Mouse (Mus musculus): ENCODE results near the gene Clybl. TPM values are rescaled to one million over a fixed set of nuclear protein-coding genes. Genes with fewer than 3 reads are reported as not detected.

The Clybl gene
- polyA plus RNA-seq, 1 experiment from 2014 or later, result 25.8 TPM

DNA sequence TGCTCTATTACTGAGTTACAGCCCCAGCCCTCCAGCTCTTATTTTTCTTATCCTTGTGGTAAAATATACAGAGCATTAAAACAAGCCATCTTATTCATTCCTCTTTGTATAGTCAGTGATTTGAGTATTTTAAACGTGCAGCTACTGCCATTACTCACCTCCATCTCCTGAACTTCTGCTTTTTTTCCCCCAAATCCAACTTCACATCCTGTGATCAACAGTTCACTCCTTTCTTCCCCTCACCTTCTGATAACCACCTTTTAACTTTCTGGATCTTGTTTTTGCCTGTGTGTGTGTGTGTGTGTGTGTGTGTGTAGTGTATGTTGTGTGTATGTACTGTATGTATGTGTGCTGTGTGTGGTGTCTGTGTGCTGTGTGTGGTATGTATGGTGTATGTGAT, 122.3 kb downstream of the Clybl start:
- 44% methylated on average over 1 of the region's 1 CpGs for WGBS

DNA sequence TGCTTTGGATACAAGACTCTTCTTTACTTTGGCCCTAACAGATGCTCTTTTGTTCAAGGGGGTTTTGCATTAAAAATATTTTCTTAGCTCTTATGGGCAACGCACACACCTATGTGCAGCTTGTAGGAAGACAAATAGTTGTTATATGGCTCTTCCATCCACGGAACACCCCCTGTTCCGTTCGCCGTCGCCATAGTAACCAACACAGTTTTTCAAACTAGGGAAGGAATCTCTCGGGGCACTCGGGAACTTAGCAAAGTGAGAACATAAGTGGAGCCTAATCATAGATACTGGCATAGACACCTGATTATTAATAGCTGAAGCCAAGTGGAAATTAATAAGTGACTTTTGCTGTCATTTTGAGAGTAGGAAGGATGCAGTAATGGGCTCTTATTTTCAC, 123.6 kb downstream of the Clybl start:
- H3K27ac ChIP-seq (ENCODE audit: low read length), result no peak overlapping the region
- no peak overlapping the region for H3K4me2 ChIP-seq (ENCODE audit: low read depth, low read length)
- H3K36me3 ChIP-seq (ENCODE audit: control insufficient read depth, insufficient read depth, low read length), result no peaks in the 10 kb centered on the region
- no peaks in the 10 kb centered on the region for H3K27me3 ChIP-seq (ENCODE audit: control insufficient read depth, insufficient read depth, low read length)
- H3K9ac ChIP-seq (ENCODE audit: low read length), result no peak overlapping the region
- no peak overlapping the region for H3K4me3 ChIP-seq (replicated peaks; ENCODE audit: low read length)
- no peaks in the 10 kb centered on the region for H3K4me1 ChIP-seq (ENCODE audit: control insufficient read depth, insufficient read depth, low read length)
- no peaks in the 10 kb centered on the region for H3K9me3 ChIP-seq (replicated peaks; ENCODE audit: control insufficient read depth, low read length)
- 67% methylated on average over 8 of the region's 8 CpGs for WGBS
- ATAC-seq (ENCODE audit: insufficient read depth, low FRiP score), result no peak

More for the DNA sequence above, 122.3 kb downstream of the Clybl start:
- Histone ChIP-seq H3K4me1 (ENCODE audit: control insufficient read depth, insufficient read depth, low read length) (no peaks in the 10 kb centered on the region), H3K27ac (ENCODE audit: low read length) (no peak overlapping the region), H3K4me3 (replicated peaks; ENCODE audit: low read length) (no peak overlapping the region), H3K9ac (ENCODE audit: low read length) (no peak overlapping the region), H3K9me3 (replicated peaks; ENCODE audit: control insufficient read depth, low read length) (no peaks in the 10 kb centered on the region), H3K36me3 (ENCODE audit: control insufficient read depth, insufficient read depth, low read length) (no peaks in the 10 kb centered on the region), H3K4me2 (ENCODE audit: low read depth, low read length) (no peak overlapping the region), H3K27me3 (ENCODE audit: control insufficient read depth, insufficient read depth, low read length) (no peaks in the 10 kb centered on the region)
- no peak for ATAC-seq (ENCODE audit: insufficient read depth, low FRiP score)

DNA sequence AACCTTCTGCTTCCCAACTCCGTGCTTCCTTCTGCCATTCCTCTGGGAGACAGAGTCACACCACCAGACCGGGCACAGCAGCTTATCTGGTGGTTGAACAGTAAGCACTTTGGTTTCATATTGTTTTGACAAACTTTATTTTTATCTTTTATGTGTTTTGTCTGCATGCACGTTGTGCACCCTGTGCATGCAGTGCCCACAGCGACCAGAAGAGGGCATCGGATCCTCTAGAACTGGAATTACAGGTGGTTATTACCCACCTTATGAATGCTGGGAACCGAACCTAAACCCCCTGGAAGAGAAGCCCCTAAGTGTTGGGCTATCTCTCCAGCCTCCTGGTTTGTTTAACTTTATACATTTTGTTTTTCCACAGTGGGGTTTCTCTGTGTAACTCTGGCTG, 130.9 kb downstream of the Clybl start:
- Histone ChIP-seq H3K9ac (ENCODE audit: low read length) (no peak overlapping the region), H3K4me1 (ENCODE audit: control insufficient read depth, insufficient read depth, low read length) (no peaks in the 10 kb centered on the region), H3K27ac (ENCODE audit: low read length) (no peak overlapping the region), H3K27me3 (ENCODE audit: control insufficient read depth, insufficient read depth, low read length) (no peaks in the 10 kb centered on the region), H3K4me3 (replicated peaks; ENCODE audit: low read length) (no peak overlapping the region), H3K9me3 (replicated peaks; ENCODE audit: control insufficient read depth, low read length) (0 out of 2 replicates have a peak, but pooled peaks cover 4% of the 10 kb centered on the region), H3K36me3 (ENCODE audit: control insufficient read depth, insufficient read depth, low read length) (peaks cover 3% of the 10 kb centered on the region; the same call in 1 of the 2 replicates), H3K4me2 (ENCODE audit: low read depth, low read length) (no peak overlapping the region)
- 92% methylated on average over 6 of the region's 6 CpGs for WGBS
- no peak for ATAC-seq (ENCODE audit: insufficient read depth, low FRiP score)

DNA sequence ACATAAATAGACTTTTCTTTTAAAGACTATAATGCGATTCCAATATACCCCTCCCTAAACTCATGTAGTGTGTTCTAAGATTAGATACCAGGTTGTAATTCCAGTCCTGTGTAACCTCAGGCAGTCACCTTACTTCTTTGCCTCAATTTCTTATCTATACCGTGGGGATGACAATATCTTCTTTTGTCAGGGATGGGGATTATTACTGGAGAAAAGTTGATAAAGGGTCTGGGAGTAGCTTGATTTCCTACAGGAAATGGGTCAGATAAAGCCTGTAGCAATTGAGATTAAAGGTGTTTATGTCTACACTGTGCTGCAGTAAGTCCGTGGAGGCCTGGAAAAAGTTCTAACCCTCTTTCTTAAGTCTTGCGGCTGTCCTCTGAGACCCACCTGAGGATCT, 131.8 kb downstream of the Clybl start:
- H3K9ac ChIP-seq (ENCODE audit: low read length), result no peak overlapping the region
- H3K36me3 ChIP-seq (ENCODE audit: control insufficient read depth, insufficient read depth, low read length), result peaks cover 3% of the 10 kb centered on the region; the same call in 1 of the 2 replicates
- H3K27ac ChIP-seq (ENCODE audit: low read length), result no peak overlapping the region
- H3K4me3 ChIP-seq (replicated peaks; ENCODE audit: low read length), result no peak overlapping the region
- H3K9me3 ChIP-seq (replicated peaks; ENCODE audit: control insufficient read depth, low read length), result 0 out of 2 replicates have a peak, but pooled peaks cover 4% of the 10 kb centered on the region
- H3K27me3 ChIP-seq (ENCODE audit: control insufficient read depth, insufficient read depth, low read length), result no peaks in the 10 kb centered on the region
- H3K4me2 ChIP-seq (ENCODE audit: low read depth, low read length), result no peak overlapping the region
- H3K4me1 ChIP-seq (ENCODE audit: control insufficient read depth, insufficient read depth, low read length), result no peaks in the 10 kb centered on the region
- no peak for ATAC-seq (ENCODE audit: insufficient read depth, low FRiP score)
- WGBS, result 78% methylated on average over 4 of the region's 4 CpGs

DNA sequence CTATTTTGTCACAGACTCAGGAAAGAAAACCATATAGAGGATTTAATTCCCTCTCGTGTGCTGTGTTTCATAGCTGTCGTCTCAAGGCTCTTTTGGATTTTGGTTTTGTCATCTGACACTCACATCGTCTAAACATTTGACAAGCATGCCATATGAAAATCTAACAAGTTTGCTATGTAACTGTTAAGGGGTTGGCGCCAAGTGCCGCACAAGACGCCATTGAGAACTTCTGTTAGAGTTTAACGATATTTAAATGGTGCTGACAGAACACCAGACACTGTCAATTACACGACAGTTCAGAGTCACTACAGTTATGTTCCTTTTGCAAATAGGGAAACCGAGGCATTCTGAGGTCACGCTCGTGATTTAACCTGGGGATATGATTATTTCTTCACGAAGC, 134.2 kb downstream of the Clybl start:
- Histone ChIP-seq H3K27me3 (ENCODE audit: control insufficient read depth, insufficient read depth, low read length) (no peaks in the 10 kb centered on the region), H3K4me3 (replicated peaks; ENCODE audit: low read length) (no peak overlapping the region), H3K9ac (ENCODE audit: low read length) (no peak overlapping the region), H3K4me1 (ENCODE audit: control insufficient read depth, insufficient read depth, low read length) (no peaks in the 10 kb centered on the region), H3K9me3 (replicated peaks; ENCODE audit: control insufficient read depth, low read length) (0 out of 2 replicates have a peak, but pooled peaks cover 4% of the 10 kb centered on the region), H3K36me3 (ENCODE audit: control insufficient read depth, insufficient read depth, low read length) (peaks cover 3% of the 10 kb centered on the region; the same call in 1 of the 2 replicates), H3K27ac (ENCODE audit: low read length) (no peak overlapping the region), H3K4me2 (ENCODE audit: low read depth, low read length) (no peak overlapping the region)
- 88% methylated on average over 12 of the region's 12 CpGs for WGBS
- ATAC-seq (ENCODE audit: insufficient read depth, low FRiP score), result no peak

DNA sequence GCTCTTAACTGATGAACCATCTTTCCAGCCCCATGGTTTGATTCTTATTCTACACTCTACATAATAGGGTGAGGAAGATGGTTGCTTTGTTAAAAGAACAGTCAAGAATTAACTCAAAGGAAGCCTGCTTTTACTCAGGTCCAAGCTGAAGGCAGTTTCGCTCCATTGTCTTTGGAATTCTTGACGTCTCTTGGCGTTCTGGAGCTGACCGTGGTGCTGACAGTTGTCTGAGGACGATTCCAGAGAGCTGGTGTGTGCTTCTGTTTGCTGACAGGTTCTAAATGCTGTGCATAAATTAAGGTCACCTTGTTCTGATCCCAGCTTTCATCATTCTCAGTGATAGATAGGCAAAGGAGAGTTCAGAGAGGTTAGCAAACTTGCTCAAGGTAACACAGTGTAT, 140.6 kb downstream of the Clybl start:
- H3K9ac ChIP-seq (ENCODE audit: low read length), result no peak overlapping the region
- H3K9me3 ChIP-seq (replicated peaks; ENCODE audit: control insufficient read depth, low read length), result no peaks in the 10 kb centered on the region
- H3K4me1 ChIP-seq (ENCODE audit: control insufficient read depth, insufficient read depth, low read length), result no peaks in the 10 kb centered on the region
- no peaks in the 10 kb centered on the region for H3K36me3 ChIP-seq (ENCODE audit: control insufficient read depth, insufficient read depth, low read length)
- H3K27me3 ChIP-seq (ENCODE audit: control insufficient read depth, insufficient read depth, low read length), result no peaks in the 10 kb centered on the region
- 17% methylated on average over 5 of the region's 5 CpGs for WGBS
- no peak overlapping the region for H3K4me3 ChIP-seq (replicated peaks; ENCODE audit: low read length)
- H3K4me2 ChIP-seq (ENCODE audit: low read depth, low read length), result no peak overlapping the region
- no peak overlapping the region for H3K27ac ChIP-seq (ENCODE audit: low read length)
- no peak for ATAC-seq (ENCODE audit: insufficient read depth, low FRiP score)

DNA sequence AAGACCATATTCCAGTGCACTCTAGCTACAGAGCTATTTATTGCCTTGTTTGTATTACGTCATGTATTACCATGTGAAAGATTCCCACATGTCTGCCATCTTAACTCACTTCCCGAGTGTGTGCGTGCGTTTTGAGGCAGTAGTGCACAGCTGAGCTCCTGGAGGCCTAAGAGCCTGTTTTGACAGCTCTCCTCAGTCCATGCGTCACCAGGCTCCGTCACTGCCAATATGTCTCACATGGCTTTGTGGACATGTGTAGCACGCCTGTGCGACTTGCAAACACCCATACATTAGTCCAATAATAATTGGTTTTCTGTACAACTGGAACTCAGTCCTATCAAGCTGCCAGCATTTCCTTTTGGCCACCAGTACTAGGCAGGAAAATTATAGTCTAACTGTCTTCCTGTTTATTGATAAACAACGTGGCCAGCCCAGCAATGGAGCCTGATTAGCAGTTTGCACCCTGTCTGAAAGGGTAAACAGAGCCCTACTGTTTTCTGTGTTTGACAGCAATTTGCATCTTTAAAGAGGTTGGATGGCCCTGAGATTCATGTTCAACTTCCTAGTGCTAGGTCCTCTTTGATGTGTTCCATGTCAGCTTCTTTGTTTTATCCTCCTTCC, 142.4 kb downstream of the Clybl start:
- no peak overlapping the region for H3K4me2 ChIP-seq (ENCODE audit: low read depth, low read length)
- no peaks in the 10 kb centered on the region for H3K9me3 ChIP-seq (replicated peaks; ENCODE audit: control insufficient read depth, low read length)
- H3K4me3 ChIP-seq (replicated peaks; ENCODE audit: low read length), result no peak overlapping the region
- H3K27ac ChIP-seq (ENCODE audit: low read length), result no peak overlapping the region
- 73% methylated on average over 9 of the region's 9 CpGs for whole genome bisulfite sequencing
- no peak overlapping the region for H3K9ac ChIP-seq (ENCODE audit: low read length)
- ATAC-seq (ENCODE audit: insufficient read depth, low FRiP score), result no peak
- H3K36me3 ChIP-seq (ENCODE audit: control insufficient read depth, insufficient read depth, low read length), result no peaks in the 10 kb centered on the region
- H3K4me1 ChIP-seq (ENCODE audit: control insufficient read depth, insufficient read depth, low read length), result no peaks in the 10 kb centered on the region
- H3K27me3 ChIP-seq (ENCODE audit: control insufficient read depth, insufficient read depth, low read length), result no peaks in the 10 kb centered on the region

DNA sequence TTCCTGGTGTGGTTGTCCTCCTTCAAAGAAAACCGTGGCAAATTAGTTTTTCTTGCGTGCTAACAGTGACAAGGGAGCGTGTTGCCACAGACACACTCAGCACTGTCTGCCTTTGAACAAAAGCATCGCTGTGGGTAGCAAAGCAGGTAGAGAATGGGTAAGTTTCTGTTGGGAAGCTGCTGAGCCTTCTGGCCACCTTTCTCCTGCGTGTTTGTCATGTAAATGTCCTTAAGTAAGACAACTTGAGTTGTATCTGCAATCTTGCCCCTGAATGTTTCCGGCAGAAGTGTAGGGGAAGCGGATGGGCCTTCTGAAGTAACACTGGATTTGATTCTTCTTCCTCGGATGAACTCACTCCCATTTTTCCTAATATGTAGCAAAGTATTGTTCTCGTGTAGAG, 148.6 kb downstream of the Clybl start:
- Histone ChIP-seq H3K9ac (ENCODE audit: low read length) (no peak overlapping the region), H3K9me3 (replicated peaks; ENCODE audit: control insufficient read depth, low read length) (no peaks in the 10 kb centered on the region), H3K36me3 (ENCODE audit: control insufficient read depth, insufficient read depth, low read length) (no peaks in the 10 kb centered on the region), H3K27me3 (ENCODE audit: control insufficient read depth, insufficient read depth, low read length) (no peaks in the 10 kb centered on the region), H3K4me1 (ENCODE audit: control insufficient read depth, insufficient read depth, low read length) (no peaks in the 10 kb centered on the region), H3K4me3 (replicated peaks; ENCODE audit: low read length) (no peak overlapping the region), H3K27ac (ENCODE audit: low read length) (no peak overlapping the region), H3K4me2 (ENCODE audit: low read depth, low read length) (no peak overlapping the region)
- WGBS, result 77% methylated on average over 9 of the region's 9 CpGs
- ATAC-seq (ENCODE audit: insufficient read depth, low FRiP score), result no peak

DNA sequence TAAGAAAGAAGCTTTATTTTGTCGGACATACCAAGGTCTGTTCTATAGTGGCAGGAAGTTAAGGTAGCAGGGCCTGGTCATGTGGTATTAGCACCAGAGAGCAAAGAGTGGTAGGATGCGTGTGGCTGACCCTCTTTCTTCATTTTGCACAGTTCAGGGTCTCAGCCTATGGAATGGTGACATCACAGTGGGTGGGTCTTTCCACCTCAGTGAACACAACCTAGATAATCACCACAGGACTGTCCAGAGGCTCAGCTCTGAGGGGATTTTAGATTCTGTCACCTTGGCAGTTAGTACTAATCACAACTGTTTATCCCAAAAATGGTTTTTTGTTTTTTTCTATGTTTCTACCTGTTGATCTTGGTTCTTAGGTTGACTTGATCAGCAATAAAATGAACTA, 149.2 kb downstream of the Clybl start:
- H3K27me3 ChIP-seq (ENCODE audit: control insufficient read depth, insufficient read depth, low read length), result no peaks in the 10 kb centered on the region
- no peaks in the 10 kb centered on the region for H3K4me1 ChIP-seq (ENCODE audit: control insufficient read depth, insufficient read depth, low read length)
- WGBS, result 84% methylated on average over 2 of the region's 2 CpGs
- H3K4me3 ChIP-seq (replicated peaks; ENCODE audit: low read length), result no peak overlapping the region
- ATAC-seq (ENCODE audit: insufficient read depth, low FRiP score), result no peak
- H3K9me3 ChIP-seq (replicated peaks; ENCODE audit: control insufficient read depth, low read length), result no peaks in the 10 kb centered on the region
- no peak overlapping the region for H3K4me2 ChIP-seq (ENCODE audit: low read depth, low read length)
- no peaks in the 10 kb centered on the region for H3K36me3 ChIP-seq (ENCODE audit: control insufficient read depth, insufficient read depth, low read length)
- H3K9ac ChIP-seq (ENCODE audit: low read length), result no peak overlapping the region
- no peak overlapping the region for H3K27ac ChIP-seq (ENCODE audit: low read length)

All from stomach, embryonic 16.5 days (tissue).